Mouse (Mus musculus): ENCODE measurements at regions not wholly inside any gene's neighbourhood (a gene's known extent, or its start where the extent isn't known, plus 50 kb on each side); places are given as distances from the start of the nearest gene placed in this dataset.

DNA sequence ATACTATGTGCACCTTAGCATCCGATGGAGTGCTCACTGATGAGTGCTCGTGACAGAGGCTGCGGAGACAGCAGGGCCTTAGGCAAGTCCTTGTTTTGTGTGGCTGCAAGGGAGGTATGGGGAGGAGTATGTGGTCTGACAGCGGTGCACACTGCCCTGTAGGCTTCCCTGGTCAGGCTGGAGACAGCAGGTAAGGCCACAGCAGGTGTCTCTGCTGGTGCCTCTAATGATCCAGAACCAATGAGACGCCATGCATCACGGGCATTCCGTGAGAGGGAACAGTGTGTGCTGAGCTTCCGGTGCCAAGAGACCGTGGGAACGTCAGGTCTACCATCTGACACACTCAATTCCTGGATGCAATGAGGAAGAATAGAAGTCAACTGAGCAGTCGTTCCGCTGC lies 114.8 kb downstream of the Nufip1 start:
- 84% methylated on average over 12 of the region's 12 CpGs for WGBS
- Histone ChIP-seq H3K27me3 (ENCODE audit: control insufficient read depth, insufficient read depth, low read length) (no peaks in the 10 kb centered on the region), H3K36me3 (ENCODE audit: control insufficient read depth, insufficient read depth, low read length) (no peaks in the 10 kb centered on the region), H3K4me1 (ENCODE audit: control insufficient read depth in 2 of 2, insufficient read depth in 2 of 2, low read length in 2 of 2) (peaks cover 7 to 8% of the 10 kb centered on the region in 2 experiments), H3K27ac (replicated peaks in 1 of 2; ENCODE audit: control insufficient read depth in 1 of 2, insufficient read depth in 1 of 2, low read depth in 2 of 2, low read length in 2 of 2) (no peak overlapping the region), H3K9me3 (ENCODE audit: control insufficient read depth, low read length) (no peaks in the 10 kb centered on the region), H3K9ac (ENCODE audit: low read length) (no peak overlapping the region), H3K4me2 (ENCODE audit: low read length) (no peak overlapping the region), H3K4me3 (ENCODE audit: control insufficient read depth in 1 of 2, insufficient read depth in 1 of 2, low read depth in 1 of 2, low read length in 2 of 2) (no peak overlapping the region)
- no peak for ATAC-seq (ENCODE audit: insufficient number of reproducible peaks, insufficient read depth, low FRiP score, low read depth)

GRCm38 (mm10) chr14:76226621-76227297 lies 116.1 kb downstream of the Nufip1 start:
- Histone ChIP-seq H3K9ac (ENCODE audit: low read length) (no peak overlapping the region), H3K4me1 (ENCODE audit: control insufficient read depth in 2 of 2, insufficient read depth in 2 of 2, low read length in 2 of 2) (peaks cover 7 to 8% of the 10 kb centered on the region in 2 experiments), H3K36me3 (ENCODE audit: control insufficient read depth, insufficient read depth, low read length) (no peaks in the 10 kb centered on the region), H3K4me3 (ENCODE audit: control insufficient read depth in 1 of 2, insufficient read depth in 1 of 2, low read depth in 1 of 2, low read length in 2 of 2) (no peak overlapping the region), H3K27ac (replicated peaks in 1 of 2; ENCODE audit: control insufficient read depth in 1 of 2, insufficient read depth in 1 of 2, low read depth in 2 of 2, low read length in 2 of 2) (no peak overlapping the region; a peak in 1 of 4 replicates), H3K27me3 (ENCODE audit: control insufficient read depth, insufficient read depth, low read length) (no peaks in the 10 kb centered on the region), H3K4me2 (ENCODE audit: low read length) (0 out of 2 replicates have a peak overlapping the region, but pooled peaks have one; percentile 6), H3K9me3 (ENCODE audit: control insufficient read depth, low read length) (no peaks in the 10 kb centered on the region)
- WGBS = 41% methylated on average over 4 of the region's 4 CpGs
- no peak for ATAC-seq (ENCODE audit: insufficient number of reproducible peaks, insufficient read depth, low FRiP score, low read depth)

DNA sequence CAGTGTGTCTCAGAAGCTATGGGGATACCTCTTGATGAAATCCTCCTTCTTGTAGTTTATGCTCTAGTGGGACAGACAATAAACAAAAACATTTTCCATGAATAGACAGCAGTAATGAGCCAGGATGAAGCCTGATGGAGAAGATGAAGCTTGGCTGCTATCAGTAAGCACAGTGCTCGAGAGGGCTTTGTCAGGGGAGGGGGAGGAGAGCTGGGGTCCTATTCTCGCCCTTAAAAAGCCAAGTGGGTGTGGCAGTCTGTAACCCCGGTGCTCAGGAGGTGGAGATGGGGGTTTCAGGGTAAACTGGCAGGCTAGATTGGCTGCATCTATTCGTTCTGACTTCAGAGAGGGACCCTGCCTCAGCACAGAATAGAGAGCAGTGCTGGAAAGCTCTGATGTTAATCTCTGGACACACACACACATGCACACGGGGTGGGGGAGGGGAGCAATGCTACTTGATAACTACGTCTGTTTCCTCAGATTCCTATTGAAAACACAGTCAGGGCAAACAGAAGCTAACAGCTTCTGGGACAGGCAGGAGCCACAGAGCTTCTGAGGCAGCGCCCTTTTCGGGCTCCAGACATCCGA lies 118.4 kb downstream of the Nufip1 start:
- Histone ChIP-seq H3K36me3 (ENCODE audit: control insufficient read depth, insufficient read depth, low read length) (no peaks in the 10 kb centered on the region), H3K27ac (replicated peaks in 1 of 2; ENCODE audit: control insufficient read depth in 1 of 2, insufficient read depth in 1 of 2, low read depth in 2 of 2, low read length in 2 of 2) (no peak overlapping the region), H3K4me1 (ENCODE audit: control insufficient read depth in 2 of 2, insufficient read depth in 2 of 2, low read length in 2 of 2) (peaks cover 7 to 8% of the 10 kb centered on the region in 2 experiments), H3K9ac (ENCODE audit: low read length) (no peak overlapping the region), H3K27me3 (ENCODE audit: control insufficient read depth, insufficient read depth, low read length) (no peaks in the 10 kb centered on the region), H3K4me2 (ENCODE audit: low read length) (no peak overlapping the region), H3K4me3 (ENCODE audit: control insufficient read depth in 1 of 2, insufficient read depth in 1 of 2, low read depth in 1 of 2, low read length in 2 of 2) (no peak overlapping the region), H3K9me3 (ENCODE audit: control insufficient read depth, low read length) (no peaks in the 10 kb centered on the region)
- 36% methylated on average over 9 of the region's 9 CpGs for WGBS
- no peak for ATAC-seq (ENCODE audit: insufficient number of reproducible peaks, insufficient read depth, low FRiP score, low read depth)

DNA sequence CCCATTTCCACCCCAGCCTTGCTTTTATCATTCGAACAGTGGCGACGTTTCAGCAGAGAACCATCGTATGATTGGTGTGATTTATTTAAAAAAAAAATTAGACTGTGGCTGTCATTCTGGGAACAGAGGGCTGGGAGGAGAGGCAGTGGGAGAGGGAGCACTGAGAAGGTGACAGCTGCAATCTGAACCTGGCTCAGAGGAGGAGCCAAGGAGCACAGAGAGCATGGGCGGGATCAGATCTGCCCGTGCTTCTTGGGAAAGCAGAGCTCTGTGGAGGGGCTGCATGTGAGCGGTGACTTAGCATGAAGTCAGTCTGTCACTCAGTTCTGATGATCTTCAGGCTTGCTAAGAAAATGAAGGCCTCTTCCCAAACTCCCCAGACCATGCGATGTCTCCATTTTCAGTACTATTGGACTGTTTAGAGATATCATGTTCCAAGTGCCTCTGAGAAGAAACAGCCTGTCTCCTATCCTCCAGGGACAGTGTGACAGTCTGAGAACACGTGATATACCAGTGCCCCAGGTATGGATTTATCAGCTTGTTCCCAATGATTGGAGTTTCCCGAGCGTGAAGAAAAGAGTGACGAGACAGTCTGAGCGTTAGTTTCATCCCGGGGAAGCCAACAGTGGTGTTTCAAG lies 129.3 kb downstream of the Nufip1 start:
- Histone ChIP-seq H3K4me3 (ENCODE audit: control insufficient read depth in 1 of 2, insufficient read depth in 1 of 2, low read depth in 1 of 2, low read length in 2 of 2) (no peak overlapping the region), H3K36me3 (ENCODE audit: control insufficient read depth, insufficient read depth, low read length) (no peaks in the 10 kb centered on the region), H3K27me3 (ENCODE audit: control insufficient read depth, insufficient read depth, low read length) (no peaks in the 10 kb centered on the region), H3K9me3 (ENCODE audit: control insufficient read depth, low read length) (no peaks in the 10 kb centered on the region), H3K9ac (ENCODE audit: low read length) (no peak overlapping the region), H3K4me2 (ENCODE audit: low read length) (no peak overlapping the region), H3K27ac (replicated peaks in 1 of 2; ENCODE audit: control insufficient read depth in 1 of 2, insufficient read depth in 1 of 2, low read depth in 2 of 2, low read length in 2 of 2) (no peak overlapping the region), H3K4me1 (ENCODE audit: control insufficient read depth in 2 of 2, insufficient read depth in 2 of 2, low read length in 2 of 2) (0 out of 4 replicates have a peak, but pooled peaks cover 0 to 3% of the 10 kb centered on the region in 2 experiments)
- no peak for ATAC-seq (ENCODE audit: insufficient number of reproducible peaks, insufficient read depth, low FRiP score, low read depth)
- WGBS = 76% methylated on average over 14 of the region's 14 CpGs

- no peak for ATAC-seq (ENCODE audit: insufficient number of reproducible peaks, insufficient read depth, low FRiP score, low read depth)
Measured at GRCm38 (mm10) chr14:76243581-76244337, 133.1 kb downstream of the Nufip1 start.

GRCm38 (mm10) chr14:76244338-76245062 lies 133.8 kb downstream of the Nufip1 start:
- peak overlapping the region in 1 of 2 experiments; percentile 19; a peak in 1 of 4 replicates for H3K27ac ChIP-seq (replicated peaks in 1 of 2; ENCODE audit: control insufficient read depth in 1 of 2, insufficient read depth in 1 of 2, low read depth in 2 of 2, low read length in 2 of 2)
- H3K4me2 ChIP-seq (ENCODE audit: low read length) = no peak overlapping the region
- no peaks in the 10 kb centered on the region for H3K9me3 ChIP-seq (ENCODE audit: control insufficient read depth, low read length)
- no peak for ATAC-seq (ENCODE audit: insufficient number of reproducible peaks, insufficient read depth, low FRiP score, low read depth)
- no peaks in the 10 kb centered on the region for H3K36me3 ChIP-seq (ENCODE audit: control insufficient read depth, insufficient read depth, low read length)
- no peak overlapping the region for H3K9ac ChIP-seq (ENCODE audit: low read length)
- 0 out of 4 replicates have a peak, but pooled peaks cover 0 to 3% of the 10 kb centered on the region in 2 experiments for H3K4me1 ChIP-seq (ENCODE audit: control insufficient read depth in 2 of 2, insufficient read depth in 2 of 2, low read length in 2 of 2)
- no peaks in the 10 kb centered on the region for H3K27me3 ChIP-seq (ENCODE audit: control insufficient read depth, insufficient read depth, low read length)
- WGBS = 40% methylated on average over 18 of the region's 18 CpGs
- no peak overlapping the region for H3K4me3 ChIP-seq (ENCODE audit: control insufficient read depth in 1 of 2, insufficient read depth in 1 of 2, low read depth in 1 of 2, low read length in 2 of 2)

More at GRCm38 (mm10) chr14:76243581-76244337, 133.1 kb downstream of the Nufip1 start:
- no peaks in the 10 kb centered on the region for H3K27me3 ChIP-seq (ENCODE audit: control insufficient read depth, insufficient read depth, low read length)
- 0 out of 4 replicates have a peak, but pooled peaks cover 0 to 3% of the 10 kb centered on the region in 2 experiments for H3K4me1 ChIP-seq (ENCODE audit: control insufficient read depth in 2 of 2, insufficient read depth in 2 of 2, low read length in 2 of 2)
- no peak overlapping the region for H3K9ac ChIP-seq (ENCODE audit: low read length)
- no peak overlapping the region for H3K4me2 ChIP-seq (ENCODE audit: low read length)
- no peaks in the 10 kb centered on the region for H3K9me3 ChIP-seq (ENCODE audit: control insufficient read depth, low read length)
- no peak overlapping the region for H3K4me3 ChIP-seq (ENCODE audit: control insufficient read depth in 1 of 2, insufficient read depth in 1 of 2, low read depth in 1 of 2, low read length in 2 of 2)
- no peaks in the 10 kb centered on the region for H3K36me3 ChIP-seq (ENCODE audit: control insufficient read depth, insufficient read depth, low read length)
- 63% methylated on average over 14 of the region's 14 CpGs for WGBS
- H3K27ac ChIP-seq (replicated peaks in 1 of 2; ENCODE audit: control insufficient read depth in 1 of 2, insufficient read depth in 1 of 2, low read depth in 2 of 2, low read length in 2 of 2) = peak overlapping the region in 1 of 2 experiments; percentile 19; a peak in 1 of 4 replicates

DNA sequence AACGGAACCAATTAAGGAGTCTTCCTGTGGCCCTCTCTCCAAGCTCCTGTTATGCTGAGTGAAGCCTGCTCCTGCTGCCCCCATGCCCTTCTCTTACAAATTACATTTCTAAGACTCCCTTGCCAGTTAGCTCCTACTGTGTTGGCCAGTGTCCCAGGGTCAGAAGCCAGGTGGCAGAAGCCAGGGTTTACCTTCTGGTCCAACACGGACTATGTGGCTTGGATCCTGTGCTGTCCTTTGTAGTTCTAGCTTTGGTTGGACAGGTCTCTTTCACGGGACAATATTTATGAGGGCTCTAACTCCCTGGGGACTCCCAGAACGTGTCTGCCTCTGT lies 134.3 kb downstream of the Nufip1 start:
- no peak for ATAC-seq (ENCODE audit: insufficient number of reproducible peaks, insufficient read depth, low FRiP score, low read depth)
- H3K9ac ChIP-seq (ENCODE audit: low read length) = no peak overlapping the region
- H3K4me2 ChIP-seq (ENCODE audit: low read length) = no peak overlapping the region
- H3K27ac ChIP-seq (replicated peaks in 1 of 2; ENCODE audit: control insufficient read depth in 1 of 2, insufficient read depth in 1 of 2, low read depth in 2 of 2, low read length in 2 of 2) = no peak overlapping the region
- H3K4me1 ChIP-seq (ENCODE audit: control insufficient read depth in 2 of 2, insufficient read depth in 2 of 2, low read length in 2 of 2) = 0 out of 4 replicates have a peak, but pooled peaks cover 0 to 3% of the 10 kb centered on the region in 2 experiments
- H3K27me3 ChIP-seq (ENCODE audit: control insufficient read depth, insufficient read depth, low read length) = no peaks in the 10 kb centered on the region
- no peaks in the 10 kb centered on the region for H3K9me3 ChIP-seq (ENCODE audit: control insufficient read depth, low read length)
- H3K36me3 ChIP-seq (ENCODE audit: control insufficient read depth, insufficient read depth, low read length) = no peaks in the 10 kb centered on the region
- 69% methylated on average over 4 of the region's 4 CpGs for WGBS
- no peak overlapping the region for H3K4me3 ChIP-seq (ENCODE audit: control insufficient read depth in 1 of 2, insufficient read depth in 1 of 2, low read depth in 1 of 2, low read length in 2 of 2)
